Mouse (Mus musculus): ENCODE data around the gene Adgrf3. TPM values are rescaled to one million over a fixed set of nuclear protein-coding genes. Genes with fewer than 3 reads are reported as not detected.
A peak's percentile ranks its signal among the peaks of the same experiment; 100 is the strongest.

The Adgrf3 gene
- polyA plus RNA-seq, 1 experiment: 0.22 TPM

- Histone ChIP-seq H3K36me3 (ENCODE audit: control insufficient read depth, insufficient read depth) (no peaks in the 10 kb centered on the region), H3ac (ENCODE audit: control insufficient read depth, insufficient read length) (peak overlapping the region; percentile 88), H3K27me3 (ENCODE audit: control insufficient read depth, insufficient read depth, insufficient read length) (no peaks in the 10 kb centered on the region), H3K79me2 (ENCODE audit: control insufficient read depth, insufficient read depth) (peaks cover 83% of the 10 kb centered on the region), H3K4me2 (ENCODE audit: low read depth) (peak overlapping the region; percentile 78), H3K4me3 (peak overlapping the region; percentile 97)
- no peak for TF ChIP-seq USF1 (IDR thresholded peaks at IDR 0.05; ENCODE audit: low read depth)
- TF ChIP-seq MYOG (IDR thresholded peaks at IDR 0.05; ENCODE audit: control insufficient read depth in 1 of 3, insufficient read depth in 1 of 3, insufficient read length in 2 of 3, low read depth in 2 of 3): no peak
- no peak for TF ChIP-seq POLR2A (IDR thresholded peaks at IDR 0.05; ENCODE audit: insufficient read length, low read depth)
- TF ChIP-seq CEBPB (IDR thresholded peaks at IDR 0.05; ENCODE audit: insufficient read depth, poor library complexity, severe bottlenecking): no peak
- no peak for TF ChIP-seq TCF3 (IDR thresholded peaks at IDR 0.05; ENCODE audit: insufficient read length, low read depth)
- no peak for TF ChIP-seq POLR2AphosphoS2 (IDR thresholded peaks at IDR 0.05; ENCODE audit: insufficient read length, low read depth)
- TF ChIP-seq E2F4 (IDR thresholded peaks at IDR 0.05; ENCODE audit: insufficient read depth): no peak
- no peak for TF ChIP-seq TCF12 (IDR thresholded peaks at IDR 0.05; ENCODE audit: insufficient read depth, poor library complexity, severe bottlenecking)
- TF ChIP-seq REST (IDR thresholded peaks at IDR 0.05; ENCODE audit: insufficient read depth, insufficient read length): no peak
- no peak for TF ChIP-seq MAX (IDR thresholded peaks at IDR 0.05; ENCODE audit: low read depth)
- TF ChIP-seq MYOD1 (IDR thresholded peaks at IDR 0.05; ENCODE audit: control insufficient read depth in 1 of 3, insufficient read length in 2 of 3, low read depth in 2 of 3): no peak
- TF ChIP-seq SRF (IDR thresholded peaks at IDR 0.05; ENCODE audit: control insufficient read depth, insufficient read length, low read depth): no peak
These were observed 51.5 kb downstream of the Adgrf3 start for GRCm38 (mm10) chr5:30154013-30154412.

- TF ChIP-seq MYOG (IDR thresholded peaks at IDR 0.05; ENCODE audit: control insufficient read depth in 1 of 3, insufficient read depth in 1 of 3, insufficient read length in 2 of 3, low read depth in 2 of 3) (no peak), E2F4 (IDR thresholded peaks at IDR 0.05; ENCODE audit: insufficient read depth) (no peak), USF1 (IDR thresholded peaks at IDR 0.05; ENCODE audit: low read depth) (no peak), CEBPB (IDR thresholded peaks at IDR 0.05; ENCODE audit: insufficient read depth, poor library complexity, severe bottlenecking) (no peak), MAX (IDR thresholded peaks at IDR 0.05; ENCODE audit: low read depth) (no peak)
- peaks cover 82% of the 10 kb centered on the region for H3K79me2 ChIP-seq (ENCODE audit: control insufficient read depth, insufficient read depth)
- no peaks in the 10 kb centered on the region for H3K36me3 ChIP-seq (ENCODE audit: control insufficient read depth, insufficient read depth)
- H3K4me2 ChIP-seq (ENCODE audit: low read depth): peak overlapping the region; percentile 78
- no peak overlapping the region for H3ac ChIP-seq (ENCODE audit: control insufficient read depth, insufficient read length)
- no peak overlapping the region for H3K4me3 ChIP-seq
- H3K27me3 ChIP-seq (ENCODE audit: control insufficient read depth, insufficient read depth, insufficient read length): no peaks in the 10 kb centered on the region
These were observed 52.3 kb downstream of the Adgrf3 start for GRCm38 (mm10) chr5:30153222-30153621.

GRCm38 (mm10) chr5:30152413-30152812, 53.1 kb downstream of the Adgrf3 start:
- Histone ChIP-seq H3K79me2 (ENCODE audit: control insufficient read depth, insufficient read depth) (peaks cover 76% of the 10 kb centered on the region), H3K36me3 (ENCODE audit: control insufficient read depth, insufficient read depth) (no peaks in the 10 kb centered on the region), H3ac (ENCODE audit: control insufficient read depth, insufficient read length) (no peak overlapping the region), H3K4me2 (ENCODE audit: low read depth) (no peak overlapping the region), H3K27me3 (ENCODE audit: control insufficient read depth, insufficient read depth, insufficient read length) (no peaks in the 10 kb centered on the region), H3K4me3 (no peak overlapping the region)
- no peak for TF ChIP-seq MAX (IDR thresholded peaks at IDR 0.05; ENCODE audit: low read depth)
- no peak for TF ChIP-seq MYOD1 (IDR thresholded peaks at IDR 0.05; ENCODE audit: control insufficient read depth in 1 of 3, insufficient read length in 2 of 3, low read depth in 2 of 3)
- TF ChIP-seq POLR2AphosphoS2 (IDR thresholded peaks at IDR 0.05; ENCODE audit: insufficient read length, low read depth): no peak
- TF ChIP-seq TCF3 (IDR thresholded peaks at IDR 0.05; ENCODE audit: insufficient read length, low read depth): no peak
- no peak for TF ChIP-seq SRF (IDR thresholded peaks at IDR 0.05; ENCODE audit: control insufficient read depth, insufficient read length, low read depth)
- TF ChIP-seq USF1 (IDR thresholded peaks at IDR 0.05; ENCODE audit: low read depth): no peak
- no peak for TF ChIP-seq CEBPB (IDR thresholded peaks at IDR 0.05; ENCODE audit: insufficient read depth, poor library complexity, severe bottlenecking)
- TF ChIP-seq REST (IDR thresholded peaks at IDR 0.05; ENCODE audit: insufficient read depth, insufficient read length): no peak
- no peak for TF ChIP-seq TCF12 (IDR thresholded peaks at IDR 0.05; ENCODE audit: insufficient read depth, poor library complexity, severe bottlenecking)
- TF ChIP-seq POLR2A (IDR thresholded peaks at IDR 0.05; ENCODE audit: insufficient read length, low read depth): no peak
- TF ChIP-seq MYOG (IDR thresholded peaks at IDR 0.05; ENCODE audit: control insufficient read depth in 1 of 3, insufficient read depth in 1 of 3, insufficient read length in 2 of 3, low read depth in 2 of 3): no peak
- no peak for TF ChIP-seq E2F4 (IDR thresholded peaks at IDR 0.05; ENCODE audit: insufficient read depth)

GRCm38 (mm10) chr5:30152007-30152406, 53.5 kb downstream of the Adgrf3 start:
- no peaks in the 10 kb centered on the region for H3K27me3 ChIP-seq (ENCODE audit: control insufficient read depth, insufficient read depth, insufficient read length)
- no peak overlapping the region for H3K4me3 ChIP-seq
- H3K4me2 ChIP-seq (ENCODE audit: low read depth): no peak overlapping the region

More at GRCm38 (mm10) chr5:30152007-30152406, 53.5 kb downstream of the Adgrf3 start:
- no peak for TF ChIP-seq MYOG (IDR thresholded peaks at IDR 0.05; ENCODE audit: control insufficient read depth in 1 of 3, insufficient read depth in 1 of 3, insufficient read length in 2 of 3, low read depth in 2 of 3)
- no peak for TF ChIP-seq POLR2AphosphoS2 (IDR thresholded peaks at IDR 0.05; ENCODE audit: insufficient read length, low read depth)
- no peak for TF ChIP-seq E2F4 (IDR thresholded peaks at IDR 0.05; ENCODE audit: insufficient read depth)
- no peak for TF ChIP-seq TCF3 (IDR thresholded peaks at IDR 0.05; ENCODE audit: insufficient read length, low read depth)
- no peak for TF ChIP-seq CEBPB (IDR thresholded peaks at IDR 0.05; ENCODE audit: insufficient read depth, poor library complexity, severe bottlenecking)
- TF ChIP-seq REST (IDR thresholded peaks at IDR 0.05; ENCODE audit: insufficient read depth, insufficient read length): no peak
- TF ChIP-seq SRF (IDR thresholded peaks at IDR 0.05; ENCODE audit: control insufficient read depth, insufficient read length, low read depth): no peak
- TF ChIP-seq MYOD1 (IDR thresholded peaks at IDR 0.05; ENCODE audit: control insufficient read depth in 1 of 3, insufficient read length in 2 of 3, low read depth in 2 of 3): no peak
- TF ChIP-seq POLR2A (IDR thresholded peaks at IDR 0.05; ENCODE audit: insufficient read length, low read depth): no peak
- no peak for TF ChIP-seq TCF12 (IDR thresholded peaks at IDR 0.05; ENCODE audit: insufficient read depth, poor library complexity, severe bottlenecking)
- TF ChIP-seq USF1 (IDR thresholded peaks at IDR 0.05; ENCODE audit: low read depth): no peak
- no peak for TF ChIP-seq MAX (IDR thresholded peaks at IDR 0.05; ENCODE audit: low read depth)
- Histone ChIP-seq H3K36me3 (ENCODE audit: control insufficient read depth, insufficient read depth) (peaks cover 3% of the 10 kb centered on the region), H3K79me2 (ENCODE audit: control insufficient read depth, insufficient read depth) (peaks cover 72% of the 10 kb centered on the region), H3ac (ENCODE audit: control insufficient read depth, insufficient read length) (no peak overlapping the region)

All from myocyte (in vitro differentiated cells).